ENCODE assay signal across 26 mouse cellular contexts in the genomic region with DNA sequence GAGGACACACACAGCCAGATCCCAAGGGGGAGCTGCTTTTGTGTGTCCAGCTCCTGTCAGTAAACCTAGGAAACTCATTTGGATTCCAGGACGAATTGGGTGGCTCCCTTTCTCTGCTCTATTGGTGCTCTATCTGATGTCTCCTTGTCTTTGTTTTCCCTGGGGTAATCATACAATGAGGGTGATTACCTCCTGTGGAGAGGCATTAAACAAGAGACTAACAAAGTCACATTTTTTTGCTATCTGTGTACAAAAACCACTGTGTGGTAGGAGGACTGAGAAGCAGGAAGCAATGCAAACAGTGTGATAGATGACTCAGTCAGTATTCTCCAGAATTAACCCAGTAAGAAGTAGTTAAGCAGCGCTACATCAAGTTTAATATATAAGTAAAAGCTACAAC. TPM values are rescaled to one million over a fixed set of nuclear protein-coding genes. Genes with fewer than 3 reads are reported as not detected.
DNase-seq lines count a peak whose midpoint lies in the region; ATAC-seq lines count a peak whose summit lies in the region.
"Had no signal": no experiment of that assay in that cellular context is flagged by ENCODE, and none has a peak within 500 bp of the region (broad histone marks: within the 10 kb centered on the region; RNA-seq: fewer than 3 reads in every experiment).

No protein-coding gene starts in this region.

- peak overlapping the region; percentile 28 for H3K4me3 ChIP-seq in megakaryocyte, embryonic 14.5 days (replicated peaks)
- H3K4me3 ChIP-seq: embryonic facial prominence, embryonic 12.5 days; embryonic facial prominence, embryonic 15.5 days; gastrocnemius, adult 2 months; hindbrain, embryonic 12.5 days; hindbrain, embryonic 15.5 days had no signal

- no peaks in the 10 kb centered on the region for H3K9me3 ChIP-seq in megakaryocyte, embryonic 14.5 days
- H3K9me3 ChIP-seq: embryonic facial prominence, embryonic 12.5 days; embryonic facial prominence, embryonic 15.5 days; hindbrain, embryonic 12.5 days; hindbrain, embryonic 15.5 days had no signal

- no peaks in the 10 kb centered on the region for H3K27me3 ChIP-seq in megakaryocyte, embryonic 14.5 days (replicated peaks)
- H3K27me3 ChIP-seq: CH12.LX; embryonic facial prominence, embryonic 12.5 days; embryonic facial prominence, embryonic 15.5 days; hindbrain, embryonic 12.5 days; hindbrain, embryonic 15.5 days had no signal

- no peak for ATAC-seq in megakaryocyte, adult 5-6 weeks (ENCODE audit: poor library complexity, severe bottlenecking)
- ATAC-seq: forebrain, embryonic 14.5 days; forebrain, postnatal 0 days had no signal

- peak; percentile 82 for DNase-seq in MEL-GATA-1-ER (ENCODE audit: extremely low read depth, low read depth)
- peak; percentile 78 for DNase-seq in ZHBTc4 (ENCODE audit: low read depth, low spot score)
- no peak for DNase-seq in cerebellum, adult 11-12 months
- no peak for DNase-seq in ovary, adult 18-20 months (ENCODE audit: low spot score)
- DNase-seq: adrenal gland, adult 2 months; adrenal gland, postnatal 14 days; B cell, adult 2 months; cerebellum, adult 11 months; cerebellum, adult 8-10 months; cerebellum, postnatal 10 days; forebrain, postnatal 0 days; gastrocnemius, adult 2 months; gastrocnemius, postnatal 14 days; heart, adult 11 months; kidney, adult 11 months had no signal

- H3K4me1 ChIP-seq in megakaryocyte, embryonic 14.5 days: peaks cover 29% of the 10 kb centered on the region
- H3K4me1 ChIP-seq: embryonic facial prominence, embryonic 12.5 days; embryonic facial prominence, embryonic 15.5 days; hindbrain, embryonic 12.5 days; hindbrain, embryonic 15.5 days had no signal

- no peaks in the 10 kb centered on the region for H3K36me3 ChIP-seq in megakaryocyte, embryonic 14.5 days (replicated peaks; ENCODE audit: low read length)
- H3K36me3 ChIP-seq: embryonic facial prominence, embryonic 12.5 days; embryonic facial prominence, embryonic 15.5 days; hindbrain, embryonic 12.5 days; hindbrain, embryonic 15.5 days had no signal

RNA-seq across cellular contexts. Expression of a gene that starts 21.6 kb away (rescaled TPM):
- not detected in 2 replicates for polyA plus RNA-seq in megakaryocyte, embryonic 14.5 days (2012; ENCODE audit: insufficient read depth, low replicate concordance)
- 0.67 TPM in 1 of 2 replicates, not detected in the other for total RNA-seq in megakaryocyte, adult 5-6 weeks (2015)
- 0.69 TPM in 1 of 2 replicates, not detected in the other for total RNA-seq in megakaryocyte, adult 5-6 weeks (2017)
- total RNA-seq: CH12.LX; common myeloid progenitor, adult 5-6 weeks; forebrain, postnatal 0 days; gastrocnemius, adult 2 months; gastrocnemius, postnatal 14 days; gastrocnemius, postnatal 4 days; hematopoietic stem cell, adult 5-6 weeks had no signal
- polyA plus RNA-seq: adrenal gland, adult 2 months; embryonic facial prominence, embryonic 15.5 days; forebrain, embryonic 14.5 days; hindbrain, embryonic 12.5 days had no signal

Comparison
In these comparisons a context has a peak if more than half of its experiments do, and no peak if none do; other contexts are left out.
1. DNase-seq: peak in MEL-GATA-1-ER (single experiment) and ZHBTc4 (single experiment); none in cerebellum, adult 11-12 months (single experiment) and ovary, adult 18-20 months (single experiment).